Mouse (Mus musculus): Measurements from ENCODE around the gene Atf7ip.

GRCm38 (mm10) chr6:136518537-136519246 lies 12.7 kb downstream of the Atf7ip start:
- TF ChIP-seq CTCF (IDR thresholded peaks at IDR 0.05; ENCODE audit: borderline replicate concordance, extremely low read depth, insufficient read depth, insufficient read length) (peak; percentile 45; the same call in 1 of the 2 replicates), POLR2A (IDR thresholded peaks at IDR 0.05; ENCODE audit: borderline replicate concordance, extremely low read depth, insufficient read depth, insufficient read length, poor library complexity, severe bottlenecking) (peak; percentile 69; the same call in 1 of the 2 replicates)
